Mouse (Mus musculus): ENCODE measurements around the gene Cic.
A peak's percentile ranks its signal among the peaks of the same experiment; 100 is the strongest.

Cic gene

DNA sequence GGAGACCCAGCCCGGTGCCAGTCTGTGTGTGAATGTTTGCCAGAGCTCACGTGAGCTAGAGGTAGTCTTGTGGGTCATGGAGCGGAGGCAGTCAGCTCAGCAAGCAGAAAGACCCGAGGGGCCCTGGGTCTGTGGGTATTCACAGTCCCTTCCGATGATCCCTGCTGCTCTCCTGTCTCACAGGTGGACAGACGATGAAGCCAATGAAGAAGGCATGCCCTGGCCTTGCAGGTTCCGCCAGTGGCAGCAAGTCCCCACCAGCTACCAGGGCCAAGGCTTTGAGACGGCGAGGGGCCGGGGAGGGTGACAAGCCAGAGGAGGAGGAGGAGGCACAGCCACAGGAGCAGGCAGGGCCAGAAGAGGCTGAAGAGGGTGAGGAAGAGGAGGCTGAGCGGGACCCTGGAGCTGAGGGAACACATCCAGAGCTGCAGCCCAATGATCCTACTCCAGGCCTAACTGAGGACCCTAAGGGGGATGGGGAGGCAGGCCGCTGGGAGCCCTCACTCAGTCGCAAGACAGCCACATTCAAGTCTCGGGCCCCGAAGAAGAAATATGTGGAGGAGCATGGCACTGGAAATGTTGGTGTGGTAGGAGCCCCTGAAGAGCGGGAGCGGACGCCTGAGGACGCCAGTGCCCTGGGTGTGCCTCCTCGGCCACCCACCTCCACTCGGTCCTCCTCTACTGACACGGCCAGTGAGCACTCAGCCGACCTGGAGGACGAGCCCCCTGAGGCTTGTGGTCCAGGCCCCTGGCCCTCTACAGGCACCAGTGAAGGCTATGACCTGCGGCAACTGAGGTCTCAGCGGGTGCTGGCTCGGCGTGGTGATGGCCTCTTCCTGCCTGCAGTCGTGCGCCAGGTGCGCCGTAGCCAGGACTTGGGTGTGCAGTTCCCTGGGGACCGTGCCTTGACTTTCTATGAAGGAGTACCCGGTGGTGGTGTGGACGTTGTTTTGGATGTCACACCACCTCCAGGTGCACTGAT is 3.4 kb downstream of the Cic start:
- peak in 1 of 2 experiments; percentile 10 for DNase-seq

DNA sequence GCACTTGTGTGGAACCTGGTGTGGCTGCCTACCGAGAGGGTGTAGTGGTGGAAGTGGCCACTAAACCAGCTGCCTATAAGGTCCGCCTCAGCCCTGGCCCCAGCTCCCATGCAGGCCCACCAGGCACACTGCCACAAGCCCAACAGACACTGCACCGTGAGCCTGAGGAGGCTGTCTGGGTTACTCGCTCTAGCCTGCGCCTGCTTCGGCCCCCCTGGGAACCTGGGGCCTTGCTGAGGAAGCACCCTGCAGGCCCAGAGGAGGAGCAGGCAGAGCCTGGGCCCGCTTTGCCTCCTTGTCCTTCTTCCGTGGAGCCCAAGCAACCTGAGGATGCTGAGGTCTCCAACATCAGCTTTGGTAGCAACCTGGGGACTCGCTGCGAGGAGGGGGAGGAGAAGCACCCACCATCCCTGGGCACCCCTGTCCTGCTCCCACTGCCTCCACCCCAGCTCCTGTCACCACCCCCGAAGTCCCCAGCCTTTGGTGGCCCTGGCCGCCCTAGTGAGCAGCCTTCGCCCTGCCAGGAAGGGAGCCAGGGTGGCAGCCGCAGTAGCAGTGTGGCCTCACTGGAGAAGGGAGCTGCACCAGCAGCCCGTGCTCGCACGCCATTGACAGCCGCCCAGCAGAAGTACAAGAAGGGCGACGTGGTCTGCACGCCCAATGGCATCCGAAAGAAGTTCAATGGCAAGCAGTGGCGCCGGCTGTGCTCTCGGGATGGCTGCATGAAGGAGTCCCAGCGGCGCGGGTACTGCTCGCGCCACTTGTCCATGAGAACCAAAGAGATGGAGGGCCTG is 4.3 kb downstream of the Cic start:
- DNase-seq, result no peak

DNA sequence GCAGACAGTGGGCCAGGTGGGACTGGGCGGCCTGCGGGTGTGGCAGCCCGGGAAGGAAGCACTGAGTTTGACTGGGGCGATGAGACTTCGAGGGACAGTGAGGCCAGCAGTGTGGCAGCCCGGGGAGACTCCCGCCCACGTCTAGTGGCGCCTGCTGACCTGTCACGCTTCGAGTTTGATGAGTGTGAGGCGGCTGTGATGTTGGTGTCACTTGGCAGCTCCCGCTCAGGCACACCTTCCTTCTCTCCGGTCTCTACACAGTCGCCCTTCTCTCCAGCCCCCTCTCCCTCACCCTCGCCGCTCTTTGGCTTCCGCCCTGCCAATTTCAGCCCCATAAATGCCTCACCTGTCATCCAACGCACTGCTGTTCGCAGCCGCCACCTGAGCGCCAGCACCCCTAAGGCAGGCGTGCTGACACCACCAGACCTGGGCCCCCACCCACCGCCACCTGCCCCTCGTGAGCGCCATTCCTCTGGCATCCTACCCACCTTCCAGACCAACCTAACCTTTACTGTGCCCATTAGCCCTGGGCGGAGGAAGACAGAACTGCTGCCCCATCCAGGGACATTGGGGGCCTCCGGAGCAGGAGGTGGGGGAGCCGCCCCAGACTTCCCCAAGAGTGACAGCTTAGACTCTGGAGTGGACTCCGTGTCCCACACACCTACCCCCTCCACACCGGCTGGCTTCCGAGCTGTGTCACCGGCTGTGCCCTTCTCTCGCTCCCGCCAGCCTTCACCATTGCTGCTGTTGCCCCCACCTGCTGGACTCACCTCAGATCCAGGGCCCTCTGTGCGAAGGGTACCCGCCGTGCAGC is 5.1 kb downstream of the Cic start:
- no peak for DNase-seq

DNA sequence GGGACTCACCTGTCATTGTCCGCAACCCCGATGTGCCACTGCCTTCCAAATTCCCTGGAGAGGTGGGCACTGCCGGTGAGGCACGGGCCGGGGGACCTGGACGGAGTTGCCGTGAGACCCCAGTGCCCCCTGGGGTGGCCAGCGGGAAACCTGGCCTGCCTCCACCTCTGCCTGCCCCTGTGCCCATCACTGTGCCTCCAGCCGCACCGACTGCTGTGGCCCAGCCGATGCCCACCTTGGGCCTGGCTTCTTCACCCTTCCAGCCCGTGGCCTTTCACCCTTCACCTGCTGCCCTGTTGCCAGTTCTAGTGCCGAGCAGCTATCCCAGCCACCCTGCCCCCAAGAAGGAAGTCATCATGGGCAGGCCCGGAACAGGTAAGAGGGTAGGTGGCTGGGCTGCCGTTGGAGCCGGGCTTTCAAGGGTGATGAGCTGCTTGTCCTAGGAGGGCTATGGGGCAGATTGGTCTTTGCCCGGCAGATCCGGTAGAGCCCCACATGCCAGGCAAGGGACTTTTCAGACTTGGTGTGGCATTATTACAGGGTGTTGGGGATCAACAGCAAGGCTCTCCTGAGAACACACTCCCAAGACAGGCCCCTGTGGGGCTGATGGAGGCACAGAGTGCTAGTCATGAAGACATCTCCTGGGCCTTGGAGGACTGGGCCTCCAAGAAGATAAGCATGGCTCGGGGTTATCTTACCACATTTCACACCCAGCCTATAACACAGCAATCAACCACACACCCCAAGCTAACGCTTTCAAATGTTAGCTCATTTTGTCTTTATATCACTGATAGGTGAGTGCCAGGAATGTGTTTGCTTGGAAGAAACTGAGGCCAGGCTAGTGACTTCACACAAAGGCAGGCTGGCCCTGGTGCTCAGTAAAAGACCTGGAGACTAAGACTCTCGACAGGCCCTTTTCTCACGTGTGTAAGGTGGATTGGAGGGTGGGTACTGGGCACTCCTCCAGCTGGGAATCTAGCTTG is 6.0 kb downstream of the Cic start:
- DNase-seq, result no peak

DNA sequence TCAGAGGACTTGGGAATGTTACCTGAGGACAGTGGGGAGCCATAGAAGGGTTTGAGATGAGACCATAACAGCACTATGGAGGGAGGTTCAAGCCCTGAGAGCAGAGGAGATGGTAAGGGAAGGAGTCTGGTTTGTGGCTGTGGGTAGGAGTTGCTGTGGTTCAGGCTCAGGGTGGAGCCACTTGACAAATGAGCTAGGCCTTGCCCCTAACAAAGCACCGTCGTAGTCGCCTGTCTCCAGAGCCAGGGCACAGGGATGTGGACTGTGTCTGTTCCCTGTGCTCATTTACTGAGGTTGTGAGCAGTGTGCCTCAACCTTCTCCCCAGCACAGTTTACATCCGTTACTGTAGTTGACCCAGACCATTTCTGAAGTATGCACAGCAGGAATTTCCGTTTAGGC is 7.1 kb downstream of the Cic start:
- DNase-seq, result no peak

DNA sequence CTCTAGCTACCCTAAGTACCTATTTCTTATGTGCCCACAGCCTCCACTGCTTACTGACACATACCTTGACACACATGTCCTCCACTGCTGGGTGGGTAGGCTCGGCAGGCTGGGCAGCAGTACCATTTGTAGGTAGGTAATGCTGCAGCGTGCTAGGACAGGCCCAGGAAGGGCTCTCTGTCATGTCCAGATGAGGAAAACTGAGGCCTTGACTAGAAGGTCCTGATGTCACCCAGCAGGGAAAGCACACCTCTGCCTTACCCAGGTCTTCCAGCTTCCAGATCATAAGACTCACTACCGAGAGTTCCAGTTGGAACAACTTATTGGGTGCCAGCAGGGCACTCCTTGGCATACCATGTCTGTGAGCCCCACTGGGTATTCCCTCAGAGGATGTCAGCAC is 7.5 kb downstream of the Cic start:
- no peak for DNase-seq

DNA sequence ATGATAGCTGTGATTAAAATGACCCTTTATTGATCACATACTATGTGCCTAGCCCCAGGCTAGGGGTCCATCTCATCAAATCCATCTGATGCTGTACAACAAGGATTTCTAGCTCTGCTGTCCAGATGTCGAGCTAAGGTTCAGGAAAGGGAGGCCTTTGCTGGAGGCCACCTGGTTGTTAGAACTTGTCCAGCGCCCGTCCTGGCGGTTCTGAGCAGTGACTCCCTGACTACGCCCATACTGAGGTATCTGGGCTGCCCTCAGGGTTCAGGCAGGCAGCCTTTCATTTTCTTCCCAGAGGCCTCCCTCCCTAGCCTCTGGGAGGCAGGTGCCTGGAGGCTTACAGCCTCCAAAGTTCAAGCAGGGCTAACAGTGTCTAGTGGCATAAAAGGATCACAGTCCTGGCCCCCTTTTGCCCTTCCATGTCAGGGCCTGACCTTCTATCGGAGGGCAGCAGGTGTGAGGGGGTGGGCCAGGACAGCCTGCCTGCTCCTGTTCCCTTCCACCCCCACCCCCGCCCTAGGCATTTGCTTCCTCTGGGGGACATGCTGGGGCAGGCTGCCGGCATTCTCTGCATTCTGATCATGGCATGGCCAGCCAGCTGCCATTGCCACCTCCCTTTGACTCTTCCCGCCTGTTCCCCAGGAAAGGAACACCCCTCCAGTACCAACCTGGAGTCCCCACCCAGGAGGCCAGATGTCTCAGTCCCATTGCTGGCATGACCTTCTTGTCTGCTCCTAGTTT is 8.2 kb downstream of the Cic start:
- no peak for DNase-seq

DNA sequence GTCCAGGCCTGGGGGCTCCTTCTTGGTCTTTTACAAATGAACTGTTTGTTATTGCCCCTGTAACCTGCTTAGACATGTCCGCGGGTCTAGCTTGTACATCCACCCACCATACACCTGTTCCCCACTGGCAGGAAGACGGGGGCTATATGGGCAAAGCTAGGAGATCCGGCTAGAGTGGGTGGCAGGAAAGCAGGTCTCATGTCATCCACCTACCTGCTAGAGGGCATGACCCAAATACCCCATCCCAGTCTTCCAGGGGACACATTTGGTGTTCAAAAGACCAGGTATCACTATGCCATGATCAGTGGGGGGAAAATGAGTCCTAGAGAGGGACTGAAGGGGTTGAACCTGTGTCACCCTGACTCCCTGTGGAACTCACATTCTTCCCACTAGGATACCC is 9.9 kb downstream of the Cic start:
- no peak for DNase-seq

DNA sequence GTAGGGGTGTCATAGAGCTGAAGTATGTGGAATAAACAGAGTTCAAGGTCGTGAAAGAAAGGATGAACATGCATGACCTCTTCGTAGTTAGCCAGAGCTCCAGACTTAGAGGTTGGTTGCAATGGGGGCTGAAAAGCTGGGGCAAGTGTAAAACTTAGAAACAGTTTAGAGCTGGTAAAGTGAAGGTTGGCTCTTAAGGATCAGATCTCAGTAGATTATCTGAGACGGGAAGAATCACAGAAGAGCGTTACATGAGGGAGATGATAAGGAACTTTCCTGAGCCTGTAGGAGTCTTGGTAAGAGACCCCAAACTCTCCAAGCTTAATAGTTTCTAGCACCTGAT is 10.5 kb downstream of the Cic start:
- DNase-seq, result no peak

DNA sequence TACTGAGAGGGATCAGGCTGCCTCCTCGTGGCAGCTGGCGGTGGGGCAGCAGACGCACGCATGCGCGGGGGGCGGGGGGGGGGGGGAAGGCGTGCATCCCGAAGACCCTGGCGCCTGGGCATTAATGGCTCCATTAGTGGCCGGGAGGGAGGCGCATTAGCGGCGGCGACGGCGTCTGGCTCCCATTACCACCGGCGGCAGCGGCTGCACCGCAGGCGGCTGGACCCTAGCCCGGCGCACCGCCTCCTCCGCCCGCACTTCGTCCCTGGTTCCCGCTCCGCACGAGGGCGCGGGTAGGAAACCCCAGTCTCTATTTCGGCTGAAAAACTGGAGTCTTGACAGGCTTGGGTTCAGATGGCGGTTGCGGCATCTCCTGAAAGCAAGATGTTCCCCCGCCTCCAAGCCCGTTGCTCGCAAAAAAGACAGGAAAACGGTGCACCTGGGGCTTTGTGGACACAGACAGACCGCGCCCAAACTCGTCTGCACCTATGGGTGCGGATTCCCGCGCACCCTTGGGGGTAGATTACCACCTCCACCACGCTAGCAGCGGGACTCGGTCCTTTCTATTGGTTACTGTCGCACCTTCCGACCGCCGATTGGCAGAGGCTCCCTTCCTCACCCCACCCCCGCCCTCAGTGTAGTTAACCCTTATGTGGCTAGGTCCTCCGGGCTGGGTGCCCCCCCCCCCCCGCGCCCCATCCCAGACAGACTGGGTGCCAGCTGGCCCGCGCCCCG is 11.0 kb downstream of the Cic start:
- DNase-seq, result peak; percentile 74 to 84

DNA sequence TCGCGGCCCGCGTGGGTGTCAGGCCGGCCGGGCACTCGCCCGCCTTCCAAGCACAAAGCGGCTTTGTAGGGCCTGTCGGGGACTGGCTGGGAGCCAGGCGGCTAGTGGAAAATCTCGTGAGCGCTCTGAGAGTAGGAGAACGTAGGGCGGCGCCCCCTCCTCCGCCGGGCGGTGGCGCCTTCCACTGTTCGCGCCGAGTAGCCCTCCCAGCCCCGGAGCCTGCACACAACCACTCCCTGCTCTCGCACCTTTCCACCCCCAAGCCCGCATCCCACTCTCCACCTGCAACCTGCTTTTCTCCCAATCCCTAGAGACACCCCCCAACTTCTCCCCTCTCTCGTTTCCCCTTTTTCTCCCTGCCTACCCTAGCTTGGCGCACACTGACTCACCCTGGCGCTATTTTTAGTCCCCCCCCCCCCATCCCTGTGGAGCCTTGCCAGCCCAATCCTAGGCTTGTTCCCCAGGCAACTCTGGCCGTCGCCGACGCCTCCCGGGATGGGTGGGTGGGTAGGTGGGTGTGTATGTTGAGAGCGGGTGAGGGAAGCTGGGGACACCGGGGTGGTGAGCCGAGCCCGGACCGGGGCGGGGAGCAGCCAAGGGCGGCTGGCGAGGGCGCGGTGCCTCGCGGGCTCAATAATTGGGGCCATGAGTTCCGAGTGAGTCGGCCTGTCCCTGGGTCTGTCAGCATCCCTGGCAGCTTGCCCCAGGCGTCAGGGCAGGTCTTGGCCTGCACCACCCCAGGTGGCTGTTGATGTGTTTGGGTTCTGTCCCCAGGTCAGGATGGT is 11.8 kb downstream of the Cic start:
- DNase-seq, result peak; percentile 80 to 85

DNA sequence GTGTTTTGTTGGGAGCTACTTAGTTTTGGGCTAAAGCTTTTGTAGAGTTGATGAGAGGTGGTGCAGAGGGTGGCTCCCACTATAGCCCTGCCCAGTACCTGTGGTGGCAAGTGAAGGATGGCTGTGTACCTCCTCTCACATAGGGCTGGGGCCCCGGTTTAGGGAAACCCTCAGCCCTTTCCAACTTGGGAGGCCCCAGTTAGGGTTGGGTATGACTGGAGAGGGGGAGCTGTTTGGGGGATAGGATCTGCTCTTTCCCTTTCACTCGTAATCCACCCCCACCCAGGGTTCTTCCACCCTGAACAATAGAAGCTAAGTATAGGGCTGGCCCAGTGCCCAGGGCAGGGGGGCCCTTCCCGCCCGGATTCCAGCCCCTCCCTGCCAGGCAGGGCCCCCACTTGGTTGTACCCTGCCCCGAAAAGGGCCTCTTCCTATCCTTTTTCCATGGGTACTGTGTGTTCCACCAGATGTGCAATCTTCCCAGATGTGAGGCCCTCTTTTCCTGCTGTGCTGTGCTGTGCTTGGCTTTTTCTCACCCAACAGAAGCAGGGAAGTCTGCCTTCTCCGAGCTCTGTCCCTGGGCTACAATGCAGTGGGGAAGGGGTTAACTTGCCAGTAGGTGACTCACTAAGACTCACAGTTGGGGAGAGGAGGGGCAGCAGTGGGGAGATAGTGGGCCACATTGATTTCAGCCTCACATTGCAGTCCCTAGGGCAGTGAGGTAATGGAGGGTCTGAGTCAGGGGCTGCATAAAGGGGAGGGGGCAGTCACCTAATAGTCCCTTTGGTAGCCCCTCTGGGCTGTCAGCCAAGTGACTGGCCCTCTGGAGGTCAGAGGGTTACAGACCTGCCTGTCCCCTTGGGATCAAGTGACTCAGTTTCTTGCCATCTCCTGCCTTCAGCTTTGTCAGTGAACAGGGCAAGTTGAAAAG is 12.6 kb downstream of the Cic start:
- DNase-seq, result no peak

DNA sequence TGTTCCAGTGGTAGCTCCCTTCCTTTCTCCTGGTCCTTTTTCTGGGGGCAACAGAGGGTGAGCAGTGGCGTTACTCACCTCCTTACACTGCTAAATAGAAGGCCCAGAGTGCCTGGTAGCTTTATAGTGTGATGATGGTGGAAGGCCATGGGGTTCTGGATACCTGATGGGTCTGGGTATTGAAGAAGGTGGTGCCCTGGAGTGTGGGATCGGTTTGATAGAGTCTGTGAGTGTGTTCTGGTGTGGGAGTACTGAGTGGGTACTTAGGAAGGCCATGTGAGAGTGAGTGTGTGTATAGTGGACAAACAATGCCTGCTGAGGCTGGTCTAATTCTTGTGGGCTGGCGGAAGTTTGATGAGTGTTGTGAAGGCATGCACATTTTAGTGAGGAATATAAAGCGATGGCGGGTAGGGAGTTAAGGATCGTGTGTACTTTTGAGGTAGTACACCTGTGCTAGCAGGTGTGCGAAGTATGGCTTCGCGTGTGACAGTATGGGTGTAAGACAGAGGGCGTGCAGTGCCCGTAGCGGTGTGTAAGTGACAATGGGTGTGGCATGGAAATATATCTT is 13.7 kb downstream of the Cic start:
- no peak for DNase-seq

DNA sequence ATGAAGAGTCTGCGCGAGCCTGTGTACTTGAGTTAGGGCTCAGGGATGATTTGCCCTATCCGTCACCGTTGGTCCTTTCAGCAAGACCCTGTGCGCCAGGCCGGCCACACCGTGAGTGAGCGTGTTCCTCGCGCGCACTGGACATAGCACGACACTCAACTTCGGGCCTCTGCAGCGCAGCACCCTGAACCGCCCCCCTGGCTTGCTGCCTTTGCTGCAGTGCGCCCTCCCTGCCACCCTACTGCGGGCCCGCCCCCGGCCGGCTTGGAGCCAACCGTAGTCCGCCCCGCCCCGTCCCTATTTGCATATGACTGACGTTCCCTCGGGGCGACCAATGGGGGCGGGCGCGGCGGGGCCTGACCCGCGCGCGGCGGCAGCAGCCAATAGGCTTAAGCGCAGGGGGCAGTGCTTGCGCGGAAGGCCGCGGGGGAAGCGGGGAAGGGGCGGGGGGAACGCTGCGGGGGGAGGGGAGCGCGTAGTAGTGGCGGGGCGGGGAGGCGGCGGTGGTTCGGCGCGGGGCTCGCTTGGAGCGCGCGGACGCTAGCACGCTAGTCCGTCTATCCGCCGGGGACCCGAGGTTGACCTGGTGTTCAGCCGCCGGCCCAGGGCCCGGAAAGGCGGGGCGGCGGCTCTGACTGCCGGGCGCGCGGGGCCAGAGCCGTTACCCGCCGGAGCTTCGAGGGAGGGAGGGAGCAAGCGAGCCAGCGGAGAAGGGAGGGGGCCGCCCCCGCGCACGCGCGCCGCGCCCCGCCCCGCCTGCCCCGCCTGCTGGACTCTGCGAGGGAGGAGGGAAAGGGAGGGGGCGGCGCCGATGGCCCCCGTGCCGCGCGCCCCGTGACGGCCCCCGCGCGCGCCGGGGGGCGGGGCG is 14.5 kb downstream of the Cic start:
- DNase-seq, result peak; percentile 97

DNA sequence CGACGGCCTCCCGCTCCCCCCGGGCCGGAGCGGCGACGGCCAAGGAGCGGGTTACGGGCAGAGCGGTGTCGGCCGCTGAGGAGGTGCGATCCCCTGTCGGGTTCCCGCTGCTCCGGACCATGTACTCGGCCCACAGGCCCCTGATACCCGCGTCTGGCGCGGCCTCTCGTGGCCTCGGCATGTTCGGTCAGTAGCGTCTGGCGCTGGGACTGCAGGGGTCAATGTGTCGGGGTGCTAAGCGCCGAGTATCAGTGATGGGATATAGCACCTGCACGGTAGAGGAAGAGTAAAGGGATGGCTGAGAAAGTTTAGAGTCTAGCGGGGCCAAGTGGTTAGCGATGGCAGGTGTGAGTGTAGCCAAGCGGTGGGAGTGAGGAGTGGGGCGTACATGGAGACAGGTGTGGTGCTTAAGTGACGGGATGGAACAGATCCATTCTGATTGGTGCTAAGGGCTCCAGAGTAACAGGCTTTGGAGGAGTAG is 15.3 kb downstream of the Cic start:
- DNase-seq, result no peak

DNA sequence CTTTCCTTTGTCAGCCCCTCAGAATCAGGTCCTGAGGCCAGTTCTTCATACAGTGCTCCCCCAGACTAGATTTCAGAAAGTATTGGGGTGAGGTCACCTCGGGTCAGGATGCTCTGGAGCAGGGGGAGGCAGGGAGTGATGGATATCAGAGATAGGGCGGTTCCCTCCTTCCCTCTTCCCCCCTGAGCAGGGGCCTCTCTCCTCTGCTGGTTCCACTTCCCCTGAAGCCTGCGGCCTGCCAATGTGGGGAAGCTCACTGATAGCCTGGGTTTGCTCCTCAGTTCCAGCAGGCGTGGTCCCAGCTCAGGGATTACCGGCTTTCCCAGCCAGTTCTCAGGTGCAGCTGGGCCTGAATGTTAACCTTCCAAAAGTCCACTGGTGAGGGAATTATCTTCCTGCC is 16.1 kb downstream of the Cic start:
- no peak for DNase-seq

DNA sequence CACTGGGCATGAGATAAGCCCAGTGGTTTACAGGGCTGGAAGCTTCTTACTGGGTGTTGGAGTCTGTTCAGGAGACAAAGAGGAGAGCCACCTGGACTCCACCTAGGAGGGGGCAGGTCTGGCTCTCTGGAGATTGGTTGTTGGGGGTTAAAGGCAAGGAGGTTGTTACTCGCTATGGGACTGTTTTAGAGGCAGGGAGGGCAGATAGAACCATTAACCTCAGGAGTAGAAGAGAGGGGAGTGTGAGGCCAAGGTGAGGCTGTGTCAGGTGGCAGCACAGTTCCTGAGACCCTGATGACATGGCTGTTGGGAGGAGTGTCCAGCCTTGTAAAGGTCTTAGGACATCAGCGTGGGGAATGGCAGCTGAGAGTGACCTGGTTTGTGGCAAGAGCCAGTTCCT is 16.7 kb downstream of the Cic start:
- DNase-seq, result no peak
